Mouse (Mus musculus): Measurements from ENCODE around the gene Gm11168.
"Not testable (repeated sequence)": the region's sequence is repeated elsewhere in the genome, so short reads cannot be mapped to it uniquely, and the experiment has no call there.

GRCm38 (mm10) chr9:3025653-3026052 lies 22.5 kb downstream of the Gm11168 start:
- not testable (repeated sequence) for TF ChIP-seq CTCF, EP300 (IDR thresholded peaks at IDR 0.05; ENCODE audit: low read depth)

Measured in heart, postnatal 0 days (tissue).